Mouse (Mus musculus) gastrocnemius, postnatal 36 days (tissue): Measurements from ENCODE around the gene Dus4l. TPM values are rescaled to one million over a fixed set of nuclear protein-coding genes. Genes with fewer than 3 reads are reported as not detected.
"Not testable (repeated sequence)": the region's sequence is repeated elsewhere in the genome, so short reads cannot be mapped to it uniquely, and the experiment has no call there.

Source experiments
- DNase-seq, 2 experiments: peaks; one replicate each; pipeline ENCODE4 v3.0.0; 2022
- intact Hi-C: fragments of 180-260 bp; cut with DNase I; formaldehyde crosslinking; loops from one replicate; pipeline ENCODE4 v1.15.1; 2025
- long read RNA-seq, 2 experiments: library from polyadenylated mRNA; stranded (forward); transcript quantifications; one replicate each; pipeline ENCODE4 v2.0.0; 2021
- total RNA-seq, 2 experiments: library from RNA; stranded (reverse); gene quantifications; 2 replicates each; pipeline ENCODE4 v1.2.3; 2021

Dus4l gene
- 1 to 10 TPM; 2.6 to 5.2 TPM for total RNA-seq
- long read RNA-seq, experiment 1, partial matches to known transcripts = 0 of 3 reads
- long read RNA-seq, experiment 1, other reads (novel, unspliced or antisense) = 0 of 3 reads
- long read RNA-seq, experiment 2, partial matches to known transcripts = 0 of 1 reads
- long read RNA-seq, experiment 2, other reads (novel, unspliced or antisense) = 0 of 1 reads

- peak; percentile 92 to 100 for DNase-seq
- intact Hi-C loops = loop anchor here (1.0 to 10.0 kb wide), 2 partner anchors 20 to 270 kb away; partner anchors contain the start of gene Bcap29
These were observed at the start of gene Dus4l, which contains the start of gene Cog5 for GRCm38 (mm10) chr12:31654197-31654964. Gene Dus4l, minus strand, starts transcription at chr12:31654826. Gene Cog5, plus strand, starts transcription at chr12:31654869.

DNA sequence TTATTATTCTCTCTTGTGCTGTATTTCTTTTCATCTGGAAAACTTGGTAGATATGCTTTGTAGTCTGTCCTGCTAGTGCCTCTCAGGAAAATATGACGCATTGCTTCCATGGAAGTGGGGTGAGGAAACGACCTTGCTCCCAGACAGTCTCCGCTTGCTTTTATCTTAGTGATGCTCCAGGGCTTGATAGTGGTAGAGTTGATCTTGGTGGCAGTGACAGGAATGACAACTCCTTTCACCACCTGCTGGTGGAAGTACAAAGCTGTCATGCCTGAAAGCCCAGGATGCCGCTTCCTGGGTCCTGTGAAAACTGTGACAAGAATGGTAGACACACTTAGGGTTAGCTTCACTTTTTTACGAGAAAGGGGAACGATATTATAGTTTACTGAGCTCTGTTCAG is 49.3 kb upstream of the Dus4l start:
- DNase-seq = no peak
- intact Hi-C loops = loop anchor here (10.0 kb wide), 1 partner anchor 329 kb away; no protein-coding TSS in a partner anchor

DNA sequence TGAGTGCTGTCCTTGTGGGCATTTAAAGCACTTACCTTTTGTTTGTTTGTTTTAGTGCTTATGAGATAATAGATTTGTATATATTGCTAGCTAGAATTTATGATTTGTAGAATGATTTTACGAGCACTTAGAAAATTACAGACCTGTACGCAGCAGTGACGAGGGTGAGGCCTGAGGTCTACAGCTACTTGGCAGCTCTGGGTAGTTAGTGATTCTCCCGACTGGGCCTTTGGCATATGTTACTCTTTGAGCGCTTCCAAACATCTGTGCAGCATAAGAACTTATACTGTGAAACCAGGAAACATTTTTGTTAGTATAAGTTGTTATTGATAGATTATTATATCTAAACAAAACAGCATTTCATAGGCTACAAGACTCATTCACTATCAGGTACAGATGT is 46.8 kb upstream of the Dus4l start:
- DNase-seq = no peak
- intact Hi-C loops = loop anchor here (10.0 kb wide), 1 partner anchor 327 kb away; no protein-coding TSS in a partner anchor

DNA sequence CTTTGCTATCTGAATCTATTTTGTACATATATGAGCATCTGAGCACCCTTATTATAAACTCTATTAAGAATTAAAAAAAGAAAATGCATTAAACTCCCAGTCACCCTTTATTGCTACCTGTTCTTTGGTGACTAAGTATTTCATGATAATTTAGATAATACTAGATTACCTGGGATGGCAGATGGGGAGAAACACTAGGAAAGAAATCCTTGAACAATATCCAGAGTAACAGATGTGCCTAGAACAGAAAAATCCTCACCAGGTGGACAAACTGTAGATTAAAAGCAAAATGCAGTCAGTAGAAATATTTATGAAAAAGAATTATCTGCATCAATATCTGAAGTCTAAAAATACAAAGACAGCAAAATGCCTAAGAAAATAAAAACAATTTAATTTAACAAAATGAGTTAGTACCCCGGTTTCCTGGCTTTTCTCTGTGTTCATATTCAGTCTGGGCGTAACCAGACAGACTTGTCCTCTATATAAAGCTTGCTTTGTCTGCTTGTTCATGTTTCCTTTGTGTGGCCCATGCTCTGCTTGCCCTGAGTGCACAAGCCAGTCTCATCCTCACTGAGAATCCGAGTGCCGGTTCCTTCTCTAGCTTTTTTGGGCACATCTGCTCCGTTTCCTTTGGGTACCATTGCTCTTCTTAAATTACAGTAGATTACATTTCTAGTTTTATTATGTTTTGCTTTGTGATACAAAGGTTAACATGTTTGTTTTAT is 46.2 kb upstream of the Dus4l start:
- DNase-seq = no peak
- intact Hi-C loops = loop anchor here (10.0 kb wide), 1 partner anchor 326 kb away; no protein-coding TSS in a partner anchor

DNA sequence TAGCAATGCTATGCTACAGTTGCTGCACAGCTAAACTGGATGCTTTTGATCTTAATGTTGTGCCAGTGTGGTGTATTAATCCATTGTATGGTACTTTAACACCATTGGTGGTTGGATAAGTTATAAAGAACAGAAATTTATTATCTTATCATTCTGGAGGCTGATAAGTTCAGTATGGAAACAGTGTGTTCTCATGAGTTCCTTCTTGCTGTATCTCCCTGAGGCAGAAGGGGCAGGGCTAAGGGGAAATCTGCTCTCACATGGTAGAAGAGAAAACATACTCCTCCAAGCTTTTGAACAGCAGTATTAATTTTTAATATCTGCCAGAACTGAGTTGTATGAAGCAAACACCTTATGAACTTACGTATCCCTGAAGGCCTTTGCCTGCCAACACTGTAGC is 38.7 kb upstream of the Dus4l start:
- intact Hi-C loops = no loop called here
- no peak for DNase-seq

DNA sequence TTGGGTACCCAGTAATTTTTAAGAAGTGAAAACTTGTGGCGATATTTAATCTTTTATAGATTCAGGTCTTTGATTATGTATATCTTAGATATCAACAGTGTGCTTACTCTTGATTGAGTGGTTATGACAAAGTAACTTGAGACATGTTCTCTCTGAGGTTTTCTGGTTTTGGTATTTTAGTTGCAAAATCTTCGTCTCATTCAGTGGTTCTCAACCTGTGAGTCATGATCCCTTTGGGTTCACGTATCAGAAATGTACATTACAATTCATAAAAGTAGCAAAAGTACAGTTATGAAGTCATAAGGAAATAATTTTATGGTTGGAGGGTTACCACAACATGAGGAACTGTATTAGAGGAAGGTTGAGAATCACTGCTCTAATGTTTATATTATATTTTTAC is 32.1 kb upstream of the Dus4l start:
- DNase-seq = no peak
- intact Hi-C loops = no loop called here

GRCm38 (mm10) chr12:31667187-31667586 is 12.6 kb upstream of the Dus4l start:
- DNase-seq = no peak
- intact Hi-C loops = no loop called here

- no peak for DNase-seq
- intact Hi-C loops = no loop called here
These were observed 11.4 kb upstream of the Dus4l start for GRCm38 (mm10) chr12:31665999-31666398.

- intact Hi-C loops = loop anchor here (5.0 to 10.0 kb wide), 2 partner anchors 150 to 268 kb away; no protein-coding TSS in a partner anchor
These were observed 2.2 kb upstream of the Dus4l start for GRCm38 (mm10) chr12:31656841-31657240.

DNA sequence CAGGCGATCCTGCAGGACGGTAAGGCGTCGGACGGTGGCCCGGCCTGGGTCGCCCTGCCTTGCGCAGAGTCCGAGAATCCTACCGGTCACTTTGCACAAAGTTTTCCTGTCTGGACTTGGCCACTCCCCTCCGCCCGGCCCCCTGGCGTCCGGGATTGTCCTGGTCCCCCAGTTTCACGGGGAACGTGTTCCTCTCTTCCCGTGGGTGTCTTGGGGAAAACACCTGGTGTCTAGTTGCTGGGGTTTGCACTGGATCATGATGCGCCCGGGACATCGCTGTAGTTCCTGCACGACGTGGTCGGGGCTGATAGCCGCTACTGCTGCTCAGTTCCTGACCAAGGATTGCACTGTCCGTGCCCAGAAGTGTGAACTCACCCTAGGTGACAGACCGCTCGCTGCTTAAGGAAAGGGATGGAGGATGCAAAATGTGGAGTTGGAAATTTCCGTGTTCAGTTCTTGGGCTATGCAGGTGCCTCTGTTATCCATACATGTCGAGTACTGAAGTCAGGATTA is 395 bp upstream of the Dus4l start:
- intact Hi-C loops = loop anchor here (1.0 to 10.0 kb wide), 3 partner anchors 21 to 270 kb away; partner anchors contain the start of gene Bcap29
- no peak for DNase-seq

More at GRCm38 (mm10) chr12:31656841-31657240, 2.2 kb upstream of the Dus4l start:
- no peak for DNase-seq

DNA sequence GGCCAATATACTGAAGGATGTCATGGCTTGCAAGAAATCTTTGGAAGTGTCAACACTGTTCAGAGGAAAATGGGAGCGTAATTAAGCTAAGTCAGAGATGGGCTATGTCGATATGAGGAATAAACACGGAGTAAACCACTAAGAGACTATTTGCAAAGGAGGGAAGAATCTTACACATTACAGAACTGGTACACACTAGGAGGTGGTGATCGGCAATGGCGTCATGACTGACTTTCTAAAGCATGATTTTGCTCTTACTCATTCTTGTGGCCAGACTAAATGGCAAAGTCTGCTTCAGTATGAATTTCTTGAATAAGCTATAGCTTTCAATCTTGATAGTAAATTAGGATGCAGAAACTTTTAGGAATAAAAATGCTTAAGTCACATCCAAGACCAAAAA is 1.0 kb downstream of the Dus4l start:
- intact Hi-C loops = loop anchor here (1.0 to 10.0 kb wide), 2 partner anchors 19 to 271 kb away; partner anchors contain the start of gene Bcap29
- no peak for DNase-seq

DNA sequence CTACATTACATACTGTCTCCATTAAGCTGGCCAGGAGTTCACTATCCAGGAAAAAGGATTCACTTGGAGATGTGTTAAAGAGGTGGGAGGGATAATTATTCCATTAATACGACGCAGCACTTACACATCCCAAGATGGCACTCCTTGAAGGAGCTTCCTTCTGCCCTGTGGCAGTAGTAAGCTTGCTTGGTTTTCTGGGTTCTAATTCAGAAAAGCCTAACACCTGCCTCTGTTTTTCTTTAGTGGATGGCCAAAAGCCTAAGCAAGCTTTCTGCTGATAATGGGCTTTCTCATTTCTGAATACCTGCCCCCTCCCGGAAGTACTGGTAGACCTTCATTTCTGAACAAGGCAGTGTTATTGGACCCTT is 19.4 kb downstream of the Dus4l start:
- no peak for DNase-seq
- intact Hi-C loops = loop anchor here (10.0 kb wide), 1 partner anchor 130 kb away; no protein-coding TSS in a partner anchor

DNA sequence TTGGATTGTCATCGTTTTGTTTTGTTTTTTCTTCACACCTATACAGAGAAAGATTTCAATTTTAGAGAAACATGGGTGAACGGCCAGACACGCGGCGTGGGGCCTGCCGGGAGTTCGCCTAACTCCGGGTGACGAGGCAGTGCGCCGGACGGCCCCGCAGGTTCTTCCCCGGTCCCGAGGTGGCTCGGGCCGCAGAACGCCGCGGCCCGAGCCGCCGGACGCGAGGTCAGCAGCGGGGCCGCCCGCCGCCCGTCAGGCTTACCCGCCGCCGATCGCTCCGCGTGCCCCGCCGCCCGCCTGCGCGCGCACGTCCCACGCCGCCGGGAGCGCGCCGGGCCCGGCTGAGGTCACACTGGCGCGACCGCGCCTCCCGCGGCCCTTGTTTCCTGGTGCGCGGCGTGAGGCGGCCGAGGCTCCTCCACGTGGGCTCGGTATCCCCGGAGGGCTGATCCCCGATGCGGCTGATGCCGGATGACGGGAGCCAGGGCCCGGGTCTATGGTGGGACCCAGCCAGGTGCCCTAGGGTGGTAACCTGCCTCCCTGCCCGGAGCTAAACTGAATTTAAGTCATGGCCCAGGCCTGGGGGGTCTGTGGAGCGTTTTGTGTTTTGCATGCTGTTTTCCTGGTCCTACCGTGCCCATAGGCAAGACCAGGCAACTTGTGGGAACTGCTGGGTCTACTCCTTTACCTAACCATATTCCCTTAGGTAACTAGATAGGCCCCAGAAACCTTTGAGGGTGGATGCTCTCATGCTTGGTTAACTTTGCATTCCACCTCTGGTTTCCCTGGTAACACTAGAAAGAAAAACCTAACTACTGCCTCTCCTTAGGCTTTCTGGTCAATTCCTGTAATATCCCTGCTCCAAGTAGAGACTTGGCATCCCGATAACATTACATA is 20.0 kb downstream of the Dus4l start, which contains the start of gene Bcap29:
Bcap29 (minus strand) TSS at position 316 of the 897 bp plus-strand sequence.
- peak; percentile 55 to 71 for DNase-seq
- intact Hi-C loops = loop anchor here (1.0 to 10.0 kb wide), 2 partner anchors 20 to 130 kb away; partner anchors contain the start of genes Cog5 and Dus4l

DNA sequence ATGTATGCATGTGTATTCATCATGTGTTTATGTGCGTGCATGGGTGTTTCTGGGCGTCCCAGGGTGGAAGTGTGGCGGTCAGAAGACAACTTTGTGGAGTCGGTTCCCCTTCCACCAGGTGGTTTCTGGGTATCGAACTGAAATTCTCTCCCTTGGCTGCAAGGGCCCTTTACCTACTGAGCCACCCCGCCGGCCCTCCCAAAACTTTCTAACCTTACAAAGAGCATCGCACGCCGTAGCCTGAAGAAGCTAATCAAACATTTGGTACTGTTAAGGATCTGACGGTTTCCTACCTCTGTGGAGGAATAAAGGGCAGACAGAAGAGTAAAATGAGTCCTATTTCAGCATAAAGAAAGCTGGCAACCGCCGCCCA is 20.7 kb downstream of the Dus4l start:
- intact Hi-C loops = loop anchor here (1.0 to 10.0 kb wide), 2 partner anchors 20 to 129 kb away; partner anchors contain the start of genes Cog5 and Dus4l
- no peak for DNase-seq

DNA sequence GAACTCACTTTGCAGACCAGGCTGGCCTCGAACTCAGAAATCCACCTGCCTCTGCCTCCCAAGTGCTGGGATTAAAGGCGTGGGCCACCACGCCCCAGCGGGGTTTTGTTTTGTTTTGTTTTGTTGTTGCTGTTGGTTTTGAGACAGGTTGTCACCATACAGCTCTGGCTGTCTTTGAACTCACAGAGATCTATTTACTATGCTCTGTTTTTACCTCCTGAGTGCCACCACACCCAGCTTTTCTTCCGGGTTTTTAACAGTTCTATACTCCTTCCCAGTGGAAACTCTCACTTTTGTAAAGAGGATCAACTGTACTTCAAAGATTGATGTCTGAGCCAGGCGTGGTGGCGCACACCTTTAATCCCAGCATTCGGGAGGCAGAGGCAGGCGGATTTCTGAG is 26.2 kb downstream of the Dus4l start:
- intact Hi-C loops = not testable (repeated sequence)

DNA sequence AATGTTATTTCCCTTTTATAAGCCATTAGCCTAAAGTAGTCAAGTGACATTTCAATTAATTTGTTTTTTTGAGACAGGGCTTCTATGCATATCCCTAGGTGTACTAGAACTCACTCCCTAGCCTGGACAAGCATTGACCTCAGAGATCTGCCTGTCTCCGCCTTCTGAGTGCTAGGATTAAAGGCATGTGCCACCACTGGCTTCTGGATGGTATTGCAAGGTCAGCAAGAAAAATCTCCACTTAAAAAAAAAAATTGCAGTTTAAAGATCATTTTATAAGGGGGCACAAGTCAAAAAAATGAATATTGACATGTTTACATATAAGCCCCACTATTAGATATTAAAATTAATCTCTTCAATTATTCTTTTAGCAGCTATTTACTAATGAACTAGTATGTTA is 29.6 kb downstream of the Dus4l start:
- intact Hi-C loops = no loop called here
- DNase-seq = no peak

More for the DNA sequence above, 26.2 kb downstream of the Dus4l start:
- DNase-seq = not testable (repeated sequence)

DNA sequence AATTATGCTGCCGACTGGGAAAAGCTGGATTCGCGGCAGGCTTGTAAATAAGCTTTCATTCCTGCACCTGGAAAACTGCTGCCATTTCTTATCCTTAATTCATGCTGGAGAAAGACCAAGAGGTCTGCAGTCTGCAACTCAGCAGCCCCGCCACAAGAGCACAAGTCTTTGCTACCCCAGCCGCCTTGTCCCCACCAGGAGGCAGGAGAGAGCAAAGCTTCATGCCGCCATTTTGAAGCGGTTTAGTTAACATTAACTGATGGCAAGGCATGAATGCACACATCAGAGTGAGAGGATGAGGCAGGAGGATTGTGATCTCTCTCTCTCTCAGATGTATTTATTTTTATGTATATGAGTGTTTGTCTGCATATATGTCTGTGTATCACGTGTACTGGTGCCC is 34.5 kb downstream of the Dus4l start:
- no peak for DNase-seq
- intact Hi-C loops = no loop called here

GRCm38 (mm10) chr12:31613353-31613752 is 41.3 kb downstream of the Dus4l start:
- intact Hi-C loops = no loop called here

GRCm38 (mm10) chr12:31608138-31608537 is 46.5 kb downstream of the Dus4l start:
- no peak for DNase-seq
- intact Hi-C loops = no loop called here

More at GRCm38 (mm10) chr12:31613353-31613752, 41.3 kb downstream of the Dus4l start:
- no peak for DNase-seq
